Mouse (Mus musculus) intestine, postnatal 0 days (tissue): ENCODE measurements around the gene Irx1. TPM values are rescaled to one million over a fixed set of nuclear protein-coding genes. Genes with fewer than 3 reads are reported as not detected.

Source experiments
- ATAC-seq: fragments of 200-750 bp; cut with Nextera tagmentation; 2 replicates; pipeline ENCODE4 v1.8.0; 2017; ENCODE audit warnings: mild to moderate bottlenecking, moderate TSS enrichment, moderate library complexity
- H3K27ac ChIP-seq: fragments of 300-500 bp; sonication (generic); 2 replicates; pipeline ENCODE4 v1.5.1; 2014; ENCODE audit warnings: mild to moderate bottlenecking, low read depth, low read length, moderate library complexity
- H3K27me3 ChIP-seq: fragments of 300-500 bp; sonication (generic); replicated peaks from 2 replicates; pipeline ENCODE4 v1.6.1; 2014; ENCODE audit warnings: low read length, mixed read lengths; ENCODE audit not compliant: control insufficient read depth, insufficient read depth
- H3K36me3 ChIP-seq: fragments of 300-500 bp; sonication (generic); 2 replicates; pipeline ENCODE4 v1.6.1; 2014; ENCODE audit warnings: mild to moderate bottlenecking, moderate library complexity; ENCODE audit not compliant: control insufficient read depth, insufficient read depth
- H3K4me1 ChIP-seq: fragments of 300-500 bp; sonication (generic); replicated peaks from 2 replicates; pipeline ENCODE4 v1.6.1; 2014; ENCODE audit warnings: antibody characterized with exemption, low read length, mixed read lengths; ENCODE audit not compliant: control insufficient read depth, insufficient read depth
- H3K4me2 ChIP-seq: fragments of 300-500 bp; sonication (generic); replicated peaks from 2 replicates; pipeline ENCODE4 v1.6.1; 2014; ENCODE audit warnings: low read depth, mild to moderate bottlenecking, moderate library complexity
- H3K4me3 ChIP-seq: fragments of 300-500 bp; sonication (generic); 2 replicates; pipeline ENCODE4 v1.5.1; 2014; ENCODE audit warnings: low read depth, low read length
- H3K9ac ChIP-seq: fragments of 300-500 bp; sonication (generic); 2 replicates; pipeline ENCODE4 v1.6.1; 2014; ENCODE audit warnings: mild to moderate bottlenecking, low read depth, low read length
- H3K9me3 ChIP-seq: fragments of 300-500 bp; sonication (generic); 2 replicates; pipeline ENCODE4 v1.6.1; 2016; ENCODE audit warnings: mixed run types; ENCODE audit not compliant: control insufficient read depth
- CTCF ChIP-seq: sonication (generic); IDR thresholded peaks from 2 replicates; pipeline ENCODE4 v1.5.1; 2016; ENCODE audit warnings: low read depth, mild to moderate bottlenecking, control low read depth, antibody characterized with exemption, moderate library complexity
- WGBS: fragments of 180-500 bp; shearing (Covaris S2); extraction: QIAGEN DNeasy Blood & Tissue Kit; methylation state at CpG from one replicate; pipeline ENCODE4 v1.1.7; 2014; 5-methylcytosine and 5-hydroxymethylcytosine counted together
- polyA plus RNA-seq: library from polyadenylated mRNA; unstranded; fragments of >200 nt; fragmentation: Nextera tagmentation; extraction: Ambion mirVana; gene quantifications from 2 replicates; pipeline ENCODE4 v1.2.1, GENCODE M21; 2015

The Irx1 gene
- polyA plus RNA-seq, 1 experiment from 2014 or later, result not detected

DNA sequence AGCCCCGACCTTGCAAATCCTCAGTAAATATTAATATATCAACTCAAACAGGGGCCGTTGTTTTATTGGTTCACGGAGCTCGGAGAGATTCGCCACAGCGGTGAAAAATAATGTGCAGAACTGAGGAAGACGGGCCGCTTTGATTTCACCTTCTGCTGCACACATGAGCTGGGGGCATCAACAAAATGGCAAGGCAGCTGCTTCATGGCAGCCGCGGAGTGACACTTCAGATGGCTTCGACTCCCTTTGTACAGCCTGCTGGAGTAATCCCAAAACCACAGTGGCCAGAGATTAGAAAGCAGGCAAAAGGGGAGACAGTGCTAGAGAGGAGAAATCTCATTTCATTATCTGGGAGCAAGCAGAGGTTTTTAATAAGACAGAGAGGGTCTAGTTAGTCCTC, 11.6 kb downstream of the Irx1 start:
- WGBS, result 22% methylated on average over 11 of the region's 11 CpGs
- Histone ChIP-seq H3K9ac (no peak overlapping the region), H3K4me3 (no peak overlapping the region), H3K27me3 (peaks cover 19% of the 10 kb centered on the region), H3K36me3 (no peaks in the 10 kb centered on the region), H3K27ac (no peak overlapping the region), H3K9me3 (no peaks in the 10 kb centered on the region), H3K4me2 (no peak overlapping the region), H3K4me1 (no peaks in the 10 kb centered on the region)
- no peak for TF ChIP-seq CTCF
- ATAC-seq, result no peak

DNA sequence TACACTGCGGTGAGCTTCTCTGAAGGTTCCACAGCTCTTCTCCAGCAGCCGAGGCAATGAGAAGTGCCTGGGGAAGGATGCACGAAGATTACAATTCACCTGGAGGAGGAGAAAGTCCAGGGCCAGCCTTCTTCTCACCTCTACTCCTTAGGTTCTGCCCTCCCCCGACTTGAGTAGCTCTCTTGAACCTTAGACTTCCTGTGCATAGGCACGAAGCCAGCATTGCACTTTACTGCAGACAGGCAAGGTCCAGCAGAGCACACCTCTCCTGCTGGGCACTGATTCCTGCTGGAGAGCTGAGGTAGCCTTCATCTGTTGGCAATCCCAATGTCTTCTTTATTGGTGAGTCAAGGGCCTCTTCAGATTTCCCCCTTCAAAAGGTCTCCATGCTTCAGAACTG, 13.7 kb downstream of the Irx1 start:
- Histone ChIP-seq H3K4me3 (no peak overlapping the region), H3K27me3 (0 out of 2 replicates have a peak, but pooled peaks cover 4% of the 10 kb centered on the region), H3K27ac (no peak overlapping the region), H3K4me1 (no peaks in the 10 kb centered on the region), H3K36me3 (no peaks in the 10 kb centered on the region), H3K4me2 (no peak overlapping the region), H3K9ac (no peak overlapping the region), H3K9me3 (no peaks in the 10 kb centered on the region)
- 65% methylated on average over 5 of the region's 5 CpGs for WGBS
- ATAC-seq, result no peak
- TF ChIP-seq CTCF, result no peak

- H3K4me1 ChIP-seq, result no peaks in the 10 kb centered on the region
- WGBS, result 72% methylated on average over 3 of the region's 3 CpGs
- no peaks in the 10 kb centered on the region for H3K36me3 ChIP-seq
- H3K27me3 ChIP-seq, result no peaks in the 10 kb centered on the region
- H3K4me2 ChIP-seq, result no peak overlapping the region
- H3K27ac ChIP-seq, result no peak overlapping the region
- no peak overlapping the region for H3K4me3 ChIP-seq
- TF ChIP-seq CTCF, result no peak
- no peak for ATAC-seq
- H3K9ac ChIP-seq, result no peak overlapping the region
- H3K9me3 ChIP-seq, result no peaks in the 10 kb centered on the region
Observed at GRCm38 (mm10) chr13:71910361-71910760, 53.2 kb downstream of the Irx1 start.
